Mouse (Mus musculus) hindbrain, embryonic 15.5 days (tissue): ENCODE measurements around the gene Timp3. TPM values are rescaled to one million over a fixed set of nuclear protein-coding genes. Genes with fewer than 3 reads are reported as not detected.

Source experiments
- polyA plus RNA-seq: library from polyadenylated mRNA; unstranded; fragments of >200 nt; fragmentation: Nextera tagmentation; extraction: Ambion mirVana; gene quantifications from 2 replicates; pipeline ENCODE4 v1.2.1, GENCODE M21; 2015

Timp3 gene
- polyA plus RNA-seq, 1 experiment from 2014 or later, result 42.2 TPM

Other genes starting within 250 kb of the Timp3 start
- gene Syn3, start 198.5 kb downstream of the Timp3 start, polyA plus RNA-seq, result 25.8 and 30.1 TPM in 2 replicates